Mouse (Mus musculus): ENCODE results near the gene Rapgef5.
"Not testable (repeated sequence)": the region's sequence is repeated elsewhere in the genome, so short reads cannot be mapped to it uniquely, and the experiment has no call there.

The Rapgef5 gene

DNA sequence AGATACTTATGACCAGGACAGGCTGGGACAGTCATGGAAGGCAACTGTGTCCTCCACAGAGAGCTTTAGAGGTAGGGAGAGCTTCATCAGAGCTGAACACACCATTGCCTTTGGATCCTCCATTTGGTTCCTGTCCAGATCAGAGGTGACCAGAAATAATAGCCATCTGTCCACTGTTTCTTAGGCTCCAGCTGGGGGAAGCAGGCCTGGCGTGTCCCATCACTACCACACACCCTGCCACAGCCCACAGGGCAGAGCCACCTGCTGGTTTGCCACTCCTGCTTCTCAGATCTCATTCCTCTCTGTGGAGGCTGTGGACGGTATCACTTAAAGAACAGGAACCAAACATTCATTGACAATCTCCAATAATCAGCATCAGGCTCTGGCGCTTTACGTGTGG lies 254.9 kb downstream of the Rapgef5 start:
- ChIA-PET POLR2A (no interaction called here), CTCF (interaction anchor here in 3 of 4 experiments (0.6 to 3.3 kb wide), 7 partner anchors 14 to 1130 kb away, joined by 3 to 19 read pairs (median 4); no protein-coding TSS in a partner anchor)

- ChIA-PET POLR2A (interaction anchor here in 2 of 4 experiments (0.6 to 1.4 kb wide), 3 partner anchors 15 to 1727 kb away, joined by 3 read pairs; no protein-coding TSS in a partner anchor), CTCF (interaction anchor here (0.5 to 1.9 kb wide), 26 partner anchors 10 to 387 kb away, joined by 3 to 14 read pairs (median 4); no protein-coding TSS in a partner anchor)
Measured at GRCm38 (mm10) chr12:117772638-117773037, 256.4 kb downstream of the Rapgef5 start.

DNA sequence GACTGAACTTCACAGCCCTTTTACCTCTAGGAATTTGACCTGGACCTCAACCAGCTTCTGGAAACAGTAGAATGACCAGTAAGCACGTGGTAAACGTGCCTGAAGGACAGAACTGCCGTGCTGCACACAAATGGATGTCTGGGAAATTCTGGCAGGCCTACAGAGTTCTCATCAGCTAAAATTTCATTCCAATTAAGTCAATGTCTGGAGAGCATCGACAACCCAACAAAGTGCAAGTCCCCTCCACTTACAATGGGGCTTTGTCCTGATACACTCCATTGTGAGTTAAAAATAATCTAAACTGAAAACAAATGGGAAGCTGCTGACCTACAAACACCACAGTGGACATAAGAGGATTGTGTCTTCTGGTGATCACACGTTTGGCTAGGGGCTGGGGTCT lies 260.6 kb downstream of the Rapgef5 start:
- CTCF ChIA-PET = interaction anchor here in 1 of 4 experiments (1.1 kb wide), 1 partner anchor 7 kb away, joined by 3 read pairs; no protein-coding TSS in a partner anchor
- POLR2A ChIA-PET = no interaction called here

DNA sequence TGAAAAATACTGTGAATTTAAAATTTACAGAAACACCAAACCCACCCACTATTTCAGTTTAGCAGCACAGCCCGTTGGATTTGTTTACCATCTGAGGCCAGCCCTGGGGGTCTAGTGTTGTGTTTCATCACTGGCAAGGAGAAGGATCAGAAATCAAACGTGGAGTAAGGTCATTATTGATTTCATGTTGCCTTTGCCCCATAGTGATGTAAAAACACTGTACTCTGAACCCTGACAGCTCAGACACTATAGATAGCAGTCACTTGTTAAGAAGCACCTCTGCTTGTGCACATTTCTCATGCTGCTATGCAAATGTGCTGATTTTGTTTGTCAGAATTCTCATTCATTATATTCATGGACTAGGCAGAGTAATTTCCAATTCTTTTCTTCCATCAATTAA lies 265.1 kb downstream of the Rapgef5 start:
- POLR2A ChIA-PET = interaction anchor here in 1 of 4 experiments (0.7 to 1.0 kb wide), 2 partner anchors 12 to 211 kb away, joined by 3 read pairs; no protein-coding TSS in a partner anchor
- CTCF ChIA-PET = no interaction called here

- POLR2A ChIA-PET = interaction anchor here in 1 of 4 experiments (0.7 kb wide), 1 partner anchor 556 kb away, joined by 3 read pairs; no protein-coding TSS in a partner anchor
- CTCF ChIA-PET = interaction anchor here in 3 of 4 experiments (0.5 to 1.1 kb wide), 4 partner anchors 11 to 625 kb away, joined by 3 to 6 read pairs (median 3); no protein-coding TSS in a partner anchor
Measured at GRCm38 (mm10) chr12:117783426-117783825, 267.1 kb downstream of the Rapgef5 start.

- POLR2A ChIA-PET = interaction anchor here in 1 of 4 experiments (1.0 kb wide), 1 partner anchor 162 kb away, joined by 4 read pairs; no protein-coding TSS in a partner anchor
- CTCF ChIA-PET = interaction anchor here in 1 of 4 experiments (1.6 kb wide), 1 partner anchor 14 kb away, joined by 7 read pairs; no protein-coding TSS in a partner anchor
Measured at GRCm38 (mm10) chr12:117786621-117787020, 270.3 kb downstream of the Rapgef5 start.

- ChIA-PET CTCF (no interaction called here), POLR2A (interaction anchor here in 2 of 4 experiments (0.6 to 1.0 kb wide), 3 partner anchors 16 to 698 kb away, joined by 3 to 4 read pairs (median 3); no protein-coding TSS in a partner anchor)
Measured at GRCm38 (mm10) chr12:117788513-117789011, 272.3 kb downstream of the Rapgef5 start.

GRCm38 (mm10) chr12:117789017-117789416 lies 272.7 kb downstream of the Rapgef5 start:
- CTCF ChIA-PET = interaction anchor here in 1 of 4 experiments (1.5 kb wide), 1 partner anchor 17 kb away, joined by 3 read pairs; no protein-coding TSS in a partner anchor
- POLR2A ChIA-PET = no interaction called here

DNA sequence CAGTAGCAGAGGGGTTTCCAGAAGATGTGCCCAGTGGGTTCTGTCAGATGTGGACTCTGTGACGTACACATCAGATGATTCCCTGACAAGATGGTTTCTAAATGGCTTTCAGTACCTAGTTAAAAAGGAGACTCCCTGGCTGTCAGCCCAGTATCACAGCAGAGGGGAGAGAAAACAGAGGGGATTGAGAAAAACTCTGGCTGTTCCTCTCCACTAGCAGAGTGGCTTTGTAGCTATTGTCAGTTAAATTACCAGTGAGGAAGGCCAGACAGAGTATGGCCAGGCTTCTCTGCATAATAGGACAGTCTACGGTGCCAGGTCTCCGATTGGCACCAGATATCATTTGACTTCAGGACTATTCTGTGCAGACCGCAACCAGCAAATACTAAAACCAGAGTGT lies 279.0 kb downstream of the Rapgef5 start:
- ChIA-PET CTCF (no interaction called here), POLR2A (interaction anchor here in 2 of 4 experiments (0.6 to 1.4 kb wide), 3 partner anchors 10 to 303 kb away, joined by 3 to 4 read pairs (median 3); no protein-coding TSS in a partner anchor)

- CTCF ChIA-PET, POLR2A ChIA-PET: not testable (repeated sequence)
Measured at GRCm38 (mm10) chr12:117803989-117804388, 287.7 kb downstream of the Rapgef5 start, which contains the start of gene Cdca7l. TSS of gene Cdca7l (plus strand) at chr12:117804289.

- POLR2A ChIA-PET = interaction anchor here in 2 of 4 experiments (0.6 to 1.0 kb wide), 3 partner anchors 10 to 30 kb away, joined by 4 read pairs; no protein-coding TSS in a partner anchor
Measured at GRCm38 (mm10) chr12:117805576-117805975, 289.3 kb downstream of the Rapgef5 start.

DNA sequence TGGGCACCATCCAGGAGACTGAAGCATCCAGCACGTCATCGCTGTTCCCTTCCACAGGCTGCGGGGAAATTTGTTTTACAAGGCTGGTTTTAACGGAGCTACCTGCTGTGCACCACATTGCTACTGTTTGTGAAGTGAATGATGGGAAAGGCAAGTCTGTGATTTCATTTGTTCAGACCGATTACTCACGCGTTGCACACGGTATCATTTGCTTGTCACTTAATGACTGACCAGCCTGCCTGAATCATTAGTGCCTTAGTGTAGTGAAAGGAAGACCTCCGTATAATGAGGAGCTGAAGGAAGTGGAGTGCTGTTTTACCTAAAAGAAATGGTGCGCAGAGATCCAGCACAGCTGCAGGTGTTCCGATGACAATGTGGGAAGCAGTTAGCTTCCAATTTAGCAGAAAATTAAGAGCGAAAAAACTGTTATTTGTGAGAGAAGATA lies 289.8 kb downstream of the Rapgef5 start:
- CTCF ChIA-PET = interaction anchor here (0.6 to 1.3 kb wide), 6 partner anchors 14 to 249 kb away, joined by 3 to 7 read pairs (median 3); no protein-coding TSS in a partner anchor

More at GRCm38 (mm10) chr12:117805576-117805975, 289.3 kb downstream of the Rapgef5 start:
- CTCF ChIA-PET = interaction anchor here (0.6 to 1.3 kb wide), 7 partner anchors 9 to 249 kb away, joined by 3 to 7 read pairs (median 3); no protein-coding TSS in a partner anchor

GRCm38 (mm10) chr12:117806470-117806869 lies 290.2 kb downstream of the Rapgef5 start:
- CTCF ChIA-PET = interaction anchor here in 3 of 4 experiments (0.6 to 1.3 kb wide), 3 partner anchors 37 to 250 kb away, joined by 3 read pairs; no protein-coding TSS in a partner anchor
- POLR2A ChIA-PET = interaction anchor here in 1 of 4 experiments (0.6 to 1.0 kb wide), 2 partner anchors 11 to 18 kb away, joined by 3 to 4 read pairs; no protein-coding TSS in a partner anchor

More for the DNA sequence above, 289.8 kb downstream of the Rapgef5 start:
- POLR2A ChIA-PET = interaction anchor here in 2 of 4 experiments (0.6 to 1.0 kb wide), 3 partner anchors 11 to 30 kb away, joined by 3 to 4 read pairs (median 4); no protein-coding TSS in a partner anchor

GRCm38 (mm10) chr12:117807637-117808036 lies 291.4 kb downstream of the Rapgef5 start:
- POLR2A ChIA-PET = interaction anchor here in 1 of 4 experiments (0.6 kb wide), 1 partner anchor 856 kb away, joined by 4 read pairs; no protein-coding TSS in a partner anchor

GRCm38 (mm10) chr12:117808355-117809326 lies 292.4 kb downstream of the Rapgef5 start:
- CTCF ChIA-PET = interaction anchor here in 2 of 4 experiments (0.6 to 1.1 kb wide), 3 partner anchors 11 to 18 kb away, joined by 3 read pairs; no protein-coding TSS in a partner anchor
- POLR2A ChIA-PET = interaction anchor here in 1 of 4 experiments (0.6 to 0.7 kb wide), 2 partner anchors 121 to 756 kb away, joined by 6 to 10 read pairs; no protein-coding TSS in a partner anchor

More at GRCm38 (mm10) chr12:117807637-117808036, 291.4 kb downstream of the Rapgef5 start:
- CTCF ChIA-PET = interaction anchor here in 2 of 4 experiments (0.6 kb wide), 2 partner anchors 12 to 13 kb away, joined by 3 read pairs; no protein-coding TSS in a partner anchor
